Mouse (Mus musculus) erythroblast, embryonic 14.5 days (primary cell): ENCODE data around the gene Fgd2.

Source experiments
- GATA1 ChIP-seq: IDR thresholded peaks from 2 replicates; pipeline ENCODE4 v1.6.1; 2012; ENCODE audit warnings: low read length, inconsistent platforms, mixed read lengths
- TAL1 ChIP-seq: IDR thresholded peaks from 3 replicates; pipeline ENCODE4 v1.6.1; 2012; ENCODE audit warnings: low read length, inconsistent platforms, mixed read lengths

- TF ChIP-seq TAL1, result no peak
- TF ChIP-seq GATA1, result no peak
These were observed 1.8 kb upstream of the Fgd2 start for GRCm38 (mm10) chr17:29358928-29359327.
